Mouse (Mus musculus): ENCODE results near the gene Ino80d. TPM values are rescaled to one million over a fixed set of nuclear protein-coding genes. Genes with fewer than 3 reads are reported as not detected.
A peak's percentile ranks its signal among the peaks of the same experiment; 100 is the strongest.

The Ino80d gene
- total RNA-seq, 1 experiment, result 17.5 TPM

DNA sequence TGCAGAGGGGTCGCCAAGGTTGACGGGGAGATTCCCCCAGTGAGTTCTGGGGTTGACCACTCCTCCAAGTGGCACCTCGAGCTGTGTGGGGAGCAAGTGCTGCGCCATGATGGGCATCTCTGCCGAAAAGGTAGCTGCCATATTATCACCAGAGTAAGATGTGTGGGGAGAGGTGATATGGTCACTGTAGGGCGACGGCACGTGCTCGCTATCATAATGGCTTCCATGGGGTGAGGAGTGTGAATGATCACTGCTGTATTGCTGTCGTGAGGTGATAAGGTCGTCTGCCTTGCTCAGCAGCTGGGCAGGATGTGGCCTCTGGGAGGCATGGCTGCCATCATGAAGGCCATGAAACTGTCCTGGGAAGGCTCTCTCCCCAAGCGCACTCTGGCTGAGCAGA lies 56.1 kb downstream of the Ino80d start:
- Histone ChIP-seq H3K27ac (ENCODE audit: insufficient read depth, low read depth, low read length, poor library complexity, severe bottlenecking) (no peak overlapping the region), H3K9me3 (ENCODE audit: control insufficient read depth, insufficient read depth, low read depth, low read length) (no peaks in the 10 kb centered on the region), H3K36me3 (ENCODE audit: control insufficient read depth, insufficient read depth, low read length, poor library complexity, severe bottlenecking) (peaks cover 37% of the 10 kb centered on the region), H3K4me1 (ENCODE audit: control insufficient read depth in 2 of 2, insufficient read depth in 2 of 2, low read length in 2 of 2, poor library complexity in 1 of 2) (peaks cover 0 to 4% of the 10 kb centered on the region in 2 experiments; a peak in 1 of 4 replicates), H3K4me3 (ENCODE audit: insufficient read depth in 1 of 2, low read depth in 1 of 2, low read length in 2 of 2, poor library complexity in 1 of 2, severe bottlenecking in 1 of 2) (no peak overlapping the region), H3K9ac (ENCODE audit: insufficient read depth, low read depth, low read length, poor library complexity, severe bottlenecking) (no peak overlapping the region)
- TF ChIP-seq HCFC1 (IDR thresholded peaks at IDR 0.05; ENCODE audit: borderline replicate concordance, insufficient read depth, low read length), result no peak
- TF ChIP-seq CHD2 (IDR thresholded peaks at IDR 0.05; ENCODE audit: low read depth, low read length), result no peak
- TF ChIP-seq ZNF384 (IDR thresholded peaks at IDR 0.05; ENCODE audit: low read depth, low read length), result no peak
- TF ChIP-seq MAFK (IDR thresholded peaks at IDR 0.05; ENCODE audit: insufficient read depth, low read depth, low read length), result no peak
- TF ChIP-seq ZC3H11A (IDR thresholded peaks at IDR 0.05; ENCODE audit: borderline replicate concordance, low read depth, low read length), result no peak
- DNase-seq (ENCODE audit: low read depth, low spot score), result no peak
- in situ Hi-C loops (cut with MboI; ENCODE audit: low sequenced_read_pairs in 2 of 2, unreplicated experiment in 2 of 2), result no loop called here

DNA sequence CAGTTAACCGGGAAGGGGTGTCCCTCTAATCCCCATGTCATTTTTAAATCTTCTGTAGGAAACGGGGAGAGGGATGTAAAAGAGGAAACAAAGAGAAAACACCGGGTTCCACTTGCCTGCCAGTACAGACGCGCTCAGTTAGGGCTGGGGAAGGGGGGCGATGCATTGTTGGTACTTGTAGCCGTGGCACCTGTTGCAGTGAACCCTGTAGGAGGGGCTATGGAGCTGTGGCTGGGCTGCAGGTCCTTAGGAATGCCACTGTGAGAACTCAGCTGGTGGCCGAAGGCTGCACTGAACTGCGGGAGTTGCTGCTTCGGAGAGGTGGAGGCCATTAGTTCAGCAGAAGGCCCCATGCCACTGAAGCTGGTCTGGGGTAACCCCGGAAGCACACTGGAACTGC lies 56.6 kb downstream of the Ino80d start:
- Histone ChIP-seq H3K9ac (ENCODE audit: insufficient read depth, low read depth, low read length, poor library complexity, severe bottlenecking) (no peak overlapping the region), H3K36me3 (ENCODE audit: control insufficient read depth, insufficient read depth, low read length, poor library complexity, severe bottlenecking) (peaks cover 36% of the 10 kb centered on the region), H3K9me3 (ENCODE audit: control insufficient read depth, insufficient read depth, low read depth, low read length) (no peaks in the 10 kb centered on the region), H3K4me3 (ENCODE audit: insufficient read depth in 1 of 2, low read depth in 1 of 2, low read length in 2 of 2, poor library complexity in 1 of 2, severe bottlenecking in 1 of 2) (peak overlapping the region in 1 of 2 experiments; percentile 51; a peak in 2 of 4 replicates), H3K4me1 (ENCODE audit: control insufficient read depth in 2 of 2, insufficient read depth in 2 of 2, low read length in 2 of 2, poor library complexity in 1 of 2) (peaks cover 0 to 4% of the 10 kb centered on the region in 2 experiments; a peak in 1 of 4 replicates), H3K27ac (ENCODE audit: insufficient read depth, low read depth, low read length, poor library complexity, severe bottlenecking) (no peak overlapping the region)
- no peak for TF ChIP-seq MAFK (IDR thresholded peaks at IDR 0.05; ENCODE audit: insufficient read depth, low read depth, low read length)
- no peak for TF ChIP-seq ZC3H11A (IDR thresholded peaks at IDR 0.05; ENCODE audit: borderline replicate concordance, low read depth, low read length)
- TF ChIP-seq CHD2 (IDR thresholded peaks at IDR 0.05; ENCODE audit: low read depth, low read length), result no peak
- TF ChIP-seq ZNF384 (IDR thresholded peaks at IDR 0.05; ENCODE audit: low read depth, low read length), result no peak
- no peak for TF ChIP-seq HCFC1 (IDR thresholded peaks at IDR 0.05; ENCODE audit: borderline replicate concordance, insufficient read depth, low read length)
- DNase-seq (ENCODE audit: low read depth, low spot score), result no peak
- in situ Hi-C loops (cut with MboI; ENCODE audit: low sequenced_read_pairs in 2 of 2, unreplicated experiment in 2 of 2), result no loop called here

DNA sequence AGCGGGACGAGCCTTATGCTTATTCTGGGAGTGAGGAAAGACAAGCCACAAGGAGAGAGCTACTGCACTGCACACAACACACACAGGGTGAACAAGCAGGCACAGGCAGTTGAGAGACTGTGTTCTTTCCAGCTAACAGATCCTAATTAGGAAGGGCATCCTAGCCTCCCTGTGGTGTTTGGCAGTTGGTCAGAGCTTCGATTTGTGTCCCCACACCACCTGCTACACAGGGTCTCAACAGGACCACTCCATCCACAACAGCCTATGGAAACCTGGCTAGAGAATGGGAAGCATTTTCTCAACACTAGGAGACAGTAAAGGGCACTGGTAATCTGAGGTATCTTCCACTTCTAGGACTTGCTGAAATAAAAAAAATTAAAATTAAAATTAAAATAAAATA lies 57.1 kb downstream of the Ino80d start:
- Histone ChIP-seq H3K4me3 (ENCODE audit: insufficient read depth in 1 of 2, low read depth in 1 of 2, low read length in 2 of 2, poor library complexity in 1 of 2, severe bottlenecking in 1 of 2) (peak overlapping the region in 1 of 2 experiments; percentile 51; a peak in 2 of 4 replicates), H3K27ac (ENCODE audit: insufficient read depth, low read depth, low read length, poor library complexity, severe bottlenecking) (no peak overlapping the region), H3K36me3 (ENCODE audit: control insufficient read depth, insufficient read depth, low read length, poor library complexity, severe bottlenecking) (peaks cover 36% of the 10 kb centered on the region), H3K4me1 (ENCODE audit: control insufficient read depth in 2 of 2, insufficient read depth in 2 of 2, low read length in 2 of 2, poor library complexity in 1 of 2) (peaks cover 0 to 4% of the 10 kb centered on the region in 2 experiments; a peak in 1 of 4 replicates), H3K9ac (ENCODE audit: insufficient read depth, low read depth, low read length, poor library complexity, severe bottlenecking) (no peak overlapping the region), H3K9me3 (ENCODE audit: control insufficient read depth, insufficient read depth, low read depth, low read length) (no peaks in the 10 kb centered on the region)
- no peak for DNase-seq (ENCODE audit: low read depth, low spot score)
- TF ChIP-seq ZNF384 (IDR thresholded peaks at IDR 0.05; ENCODE audit: low read depth, low read length), result no peak
- TF ChIP-seq MAFK (IDR thresholded peaks at IDR 0.05; ENCODE audit: insufficient read depth, low read depth, low read length), result no peak
- no peak for TF ChIP-seq ZC3H11A (IDR thresholded peaks at IDR 0.05; ENCODE audit: borderline replicate concordance, low read depth, low read length)
- TF ChIP-seq CHD2 (IDR thresholded peaks at IDR 0.05; ENCODE audit: low read depth, low read length), result no peak
- no peak for TF ChIP-seq HCFC1 (IDR thresholded peaks at IDR 0.05; ENCODE audit: borderline replicate concordance, insufficient read depth, low read length)
- in situ Hi-C loops (cut with MboI; ENCODE audit: low sequenced_read_pairs in 2 of 2, unreplicated experiment in 2 of 2), result no loop called here

DNA sequence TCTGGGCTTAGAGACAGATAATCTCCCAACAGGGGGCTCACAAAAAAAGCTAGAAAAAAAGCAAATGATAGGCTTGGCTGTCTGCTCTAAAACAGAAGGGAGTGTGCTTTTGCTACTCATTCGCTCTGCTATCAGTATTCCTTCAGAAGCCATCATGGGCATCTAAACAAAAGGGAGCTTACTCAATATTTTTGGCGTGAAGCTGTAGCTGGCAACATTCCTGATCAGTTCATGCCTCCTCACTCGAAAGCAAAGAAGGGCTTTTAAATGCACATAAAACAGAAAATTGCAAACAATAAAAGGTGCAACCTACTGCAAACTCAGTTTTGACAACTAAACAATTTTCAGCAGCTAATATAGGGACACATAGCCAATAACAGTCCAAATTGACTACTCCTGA lies 59.1 kb downstream of the Ino80d start:
- Histone ChIP-seq H3K9me3 (ENCODE audit: control insufficient read depth, insufficient read depth, low read depth, low read length) (no peaks in the 10 kb centered on the region), H3K4me1 (ENCODE audit: control insufficient read depth in 2 of 2, insufficient read depth in 2 of 2, low read length in 2 of 2, poor library complexity in 1 of 2) (peaks cover 0 to 4% of the 10 kb centered on the region in 2 experiments; a peak in 1 of 4 replicates), H3K4me3 (ENCODE audit: insufficient read depth in 1 of 2, low read depth in 1 of 2, low read length in 2 of 2, poor library complexity in 1 of 2, severe bottlenecking in 1 of 2) (no peak overlapping the region), H3K36me3 (ENCODE audit: control insufficient read depth, insufficient read depth, low read length, poor library complexity, severe bottlenecking) (peaks cover 28% of the 10 kb centered on the region), H3K27ac (ENCODE audit: insufficient read depth, low read depth, low read length, poor library complexity, severe bottlenecking) (no peak overlapping the region), H3K9ac (ENCODE audit: insufficient read depth, low read depth, low read length, poor library complexity, severe bottlenecking) (no peak overlapping the region)
- no peak for DNase-seq (ENCODE audit: low read depth, low spot score)
- no peak for TF ChIP-seq MAFK (IDR thresholded peaks at IDR 0.05; ENCODE audit: insufficient read depth, low read depth, low read length)
- TF ChIP-seq ZC3H11A (IDR thresholded peaks at IDR 0.05; ENCODE audit: borderline replicate concordance, low read depth, low read length), result no peak
- TF ChIP-seq HCFC1 (IDR thresholded peaks at IDR 0.05; ENCODE audit: borderline replicate concordance, insufficient read depth, low read length), result no peak
- no peak for TF ChIP-seq ZNF384 (IDR thresholded peaks at IDR 0.05; ENCODE audit: low read depth, low read length)
- no peak for TF ChIP-seq CHD2 (IDR thresholded peaks at IDR 0.05; ENCODE audit: low read depth, low read length)
- in situ Hi-C loops (cut with MboI; ENCODE audit: low sequenced_read_pairs in 2 of 2, unreplicated experiment in 2 of 2), result no loop called here
